Mouse (Mus musculus): ENCODE data around the gene Prkag2. TPM values are rescaled to one million over a fixed set of nuclear protein-coding genes. Genes with fewer than 3 reads are reported as not detected.

Gene Prkag2
- polyA plus RNA-seq, 1 experiment from 2014 or later: 125 TPM

DNA sequence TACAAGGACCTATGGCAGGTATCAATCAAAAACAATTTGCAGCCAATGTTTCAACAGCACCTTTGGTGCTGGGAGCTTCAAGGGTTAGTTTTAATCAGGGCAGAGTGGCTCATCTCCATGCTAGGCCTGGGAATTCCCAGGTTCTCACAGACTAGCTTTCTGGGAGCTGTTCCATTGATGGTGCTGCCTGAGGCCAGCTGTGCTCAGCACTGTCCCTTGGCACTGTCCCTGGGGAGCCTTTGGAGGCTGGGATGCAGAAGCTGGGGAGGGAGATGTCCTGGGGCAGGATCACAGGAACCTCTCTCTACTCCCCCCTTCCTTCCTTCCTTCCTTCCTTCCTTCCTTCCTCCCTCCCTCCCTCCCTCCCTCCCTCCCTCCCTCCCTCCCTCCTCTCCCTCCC lies 13.7 kb upstream of the Prkag2 start:
- Histone ChIP-seq H3K36me3 (ENCODE audit: control insufficient read depth, insufficient read depth) (no peaks in the 10 kb centered on the region), H3K4me2 (ENCODE audit: low read depth, low read length) (no peak overlapping the region), H3K4me3 (ENCODE audit: low read length) (no peak overlapping the region), H3K9ac (ENCODE audit: low read length) (no peak overlapping the region), H3K27ac (ENCODE audit: low read length) (no peak overlapping the region), H3K27me3 (ENCODE audit: control insufficient read depth, insufficient read depth, low read length) (no peaks in the 10 kb centered on the region), H3K9me3 (replicated peaks; ENCODE audit: control insufficient read depth, low read length) (no peaks in the 10 kb centered on the region), H3K4me1 (ENCODE audit: control insufficient read depth, insufficient read depth, low read length) (no peaks in the 10 kb centered on the region)
- no peak for ATAC-seq (replicated peaks; ENCODE audit: extremely low read depth, insufficient read depth, low FRiP score)

DNA sequence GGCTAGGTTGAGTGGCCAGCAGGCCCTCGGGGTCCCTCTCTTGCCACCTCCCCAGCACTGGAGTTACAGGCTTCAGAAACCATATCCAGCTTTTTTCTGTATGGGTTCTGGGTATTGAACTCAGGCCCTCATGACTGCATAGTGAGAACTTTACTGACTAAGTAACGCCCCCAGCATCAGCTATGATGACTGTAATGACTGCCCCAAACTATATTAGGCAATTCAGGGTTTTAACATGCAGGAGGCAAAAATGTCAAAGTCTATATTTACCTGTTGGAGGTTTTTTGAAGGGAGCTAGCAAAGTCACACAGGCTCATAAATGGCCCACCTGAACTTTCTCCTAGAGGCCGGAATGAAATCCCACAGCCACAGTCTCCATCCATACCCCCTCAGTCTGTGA lies 9.9 kb upstream of the Prkag2 start:
- Histone ChIP-seq H3K4me3 (ENCODE audit: low read length) (no peak overlapping the region), H3K4me1 (ENCODE audit: control insufficient read depth, insufficient read depth, low read length) (no peaks in the 10 kb centered on the region), H3K9me3 (replicated peaks; ENCODE audit: control insufficient read depth, low read length) (no peaks in the 10 kb centered on the region), H3K27me3 (ENCODE audit: control insufficient read depth, insufficient read depth, low read length) (no peaks in the 10 kb centered on the region), H3K4me2 (ENCODE audit: low read depth, low read length) (no peak overlapping the region), H3K36me3 (ENCODE audit: control insufficient read depth, insufficient read depth) (no peaks in the 10 kb centered on the region), H3K9ac (ENCODE audit: low read length) (no peak overlapping the region), H3K27ac (ENCODE audit: low read length) (no peak overlapping the region)
- no peak for ATAC-seq (replicated peaks; ENCODE audit: extremely low read depth, insufficient read depth, low FRiP score)
- WGBS: 79% methylated on average over 3 of the region's 3 CpGs

DNA sequence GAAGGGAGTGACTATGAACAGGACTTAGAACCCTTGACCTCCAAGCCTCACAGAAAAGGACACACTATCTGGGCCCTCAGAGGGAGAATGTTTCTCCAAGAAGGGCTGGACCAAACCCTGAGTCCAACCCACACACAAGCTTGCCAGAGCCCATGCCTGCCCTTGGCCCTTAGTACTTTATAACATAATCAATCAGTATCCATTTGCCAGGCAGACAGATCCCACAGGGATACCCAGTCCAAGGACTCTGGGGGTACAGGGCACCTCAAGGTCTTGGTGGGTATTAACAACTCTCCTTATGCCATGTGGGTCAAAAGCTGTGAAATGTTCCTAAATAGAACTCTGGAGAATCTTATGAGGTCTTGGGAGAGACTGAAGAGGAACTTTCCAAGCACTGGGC lies 5.3 kb upstream of the Prkag2 start:
- Histone ChIP-seq H3K4me2 (ENCODE audit: low read depth, low read length) (no peak overlapping the region), H3K36me3 (ENCODE audit: control insufficient read depth, insufficient read depth) (no peaks in the 10 kb centered on the region), H3K4me1 (ENCODE audit: control insufficient read depth, insufficient read depth, low read length) (peaks cover 3% of the 10 kb centered on the region; the same call in 1 of the 2 replicates), H3K27ac (ENCODE audit: low read length) (no peak overlapping the region), H3K9ac (ENCODE audit: low read length) (no peak overlapping the region), H3K9me3 (replicated peaks; ENCODE audit: control insufficient read depth, low read length) (no peaks in the 10 kb centered on the region), H3K4me3 (ENCODE audit: low read length) (no peak overlapping the region), H3K27me3 (ENCODE audit: control insufficient read depth, insufficient read depth, low read length) (no peaks in the 10 kb centered on the region)
- ATAC-seq (replicated peaks; ENCODE audit: extremely low read depth, insufficient read depth, low FRiP score): no peak

DNA sequence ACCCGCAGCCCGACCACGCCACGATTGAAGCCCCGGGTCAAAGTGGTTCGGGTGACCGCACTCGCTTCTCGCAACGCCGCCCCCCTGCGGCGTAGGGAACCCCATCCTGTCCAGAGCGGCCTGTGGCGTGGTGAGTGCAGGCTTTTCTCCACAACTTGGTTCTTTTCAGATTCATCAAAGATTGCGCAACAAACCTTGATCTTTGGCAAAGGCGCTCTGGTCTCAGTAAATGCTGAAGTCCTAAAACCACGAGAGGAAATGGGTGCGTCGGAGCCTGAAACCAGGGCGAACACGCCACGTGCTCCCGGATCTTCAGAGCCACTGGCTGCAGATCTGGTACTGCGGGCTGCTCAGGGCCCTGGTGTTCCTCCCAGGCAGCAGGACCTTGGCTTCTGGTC lies 683 bp upstream of the Prkag2 start:
- H3K9ac ChIP-seq (ENCODE audit: low read length): peak overlapping the region; percentile 75
- ATAC-seq (replicated peaks; ENCODE audit: extremely low read depth, insufficient read depth, low FRiP score): peak; percentile 43
- no peaks in the 10 kb centered on the region for H3K36me3 ChIP-seq (ENCODE audit: control insufficient read depth, insufficient read depth)
- H3K9me3 ChIP-seq (replicated peaks; ENCODE audit: control insufficient read depth, low read length): no peaks in the 10 kb centered on the region
- peaks cover 18% of the 10 kb centered on the region for H3K4me1 ChIP-seq (ENCODE audit: control insufficient read depth, insufficient read depth, low read length)
- H3K27ac ChIP-seq (ENCODE audit: low read length): peak overlapping the region; percentile 72; the same call in 1 of the 2 replicates
- peak overlapping the region; percentile 83 for H3K4me3 ChIP-seq (ENCODE audit: low read length)
- no peaks in the 10 kb centered on the region for H3K27me3 ChIP-seq (ENCODE audit: control insufficient read depth, insufficient read depth, low read length)
- peak overlapping the region; percentile 99 for H3K4me2 ChIP-seq (ENCODE audit: low read depth, low read length)
- under 1% methylated on average over 25 of the region's 25 CpGs for WGBS

DNA sequence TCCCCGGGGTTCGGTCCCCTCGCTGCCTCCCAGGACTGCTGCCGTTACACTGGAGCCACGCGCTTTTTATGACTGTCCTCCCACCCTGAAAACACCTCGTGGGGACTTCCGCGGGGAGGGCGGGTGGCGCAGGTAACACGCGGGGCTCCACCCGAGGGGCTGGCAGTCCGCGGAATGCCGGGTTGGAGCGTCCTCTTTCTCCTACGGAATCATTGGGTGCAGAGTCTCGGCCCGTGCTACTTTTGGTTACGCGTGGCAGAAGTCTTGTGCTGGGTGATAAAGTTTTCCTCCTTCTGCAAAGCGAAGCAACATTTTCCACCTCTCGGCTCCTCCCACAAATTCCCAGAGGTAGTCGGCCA lies 306 bp downstream of the Prkag2 start:
- H3K9me3 ChIP-seq (replicated peaks; ENCODE audit: control insufficient read depth, low read length): no peaks in the 10 kb centered on the region
- H3K4me2 ChIP-seq (ENCODE audit: low read depth, low read length): peak overlapping the region; percentile 99
- H3K4me3 ChIP-seq (ENCODE audit: low read length): peak overlapping the region; percentile 83
- H3K27ac ChIP-seq (ENCODE audit: low read length): peak overlapping the region; percentile 72
- H3K36me3 ChIP-seq (ENCODE audit: control insufficient read depth, insufficient read depth): no peaks in the 10 kb centered on the region
- H3K9ac ChIP-seq (ENCODE audit: low read length): peak overlapping the region; percentile 75
- peak; percentile 12; the same call in 1 of the 2 replicates for ATAC-seq (replicated peaks; ENCODE audit: extremely low read depth, insufficient read depth, low FRiP score)
- H3K27me3 ChIP-seq (ENCODE audit: control insufficient read depth, insufficient read depth, low read length): no peaks in the 10 kb centered on the region
- peaks cover 18% of the 10 kb centered on the region for H3K4me1 ChIP-seq (ENCODE audit: control insufficient read depth, insufficient read depth, low read length)
- WGBS: under 1% methylated on average over 26 of the region's 26 CpGs

DNA sequence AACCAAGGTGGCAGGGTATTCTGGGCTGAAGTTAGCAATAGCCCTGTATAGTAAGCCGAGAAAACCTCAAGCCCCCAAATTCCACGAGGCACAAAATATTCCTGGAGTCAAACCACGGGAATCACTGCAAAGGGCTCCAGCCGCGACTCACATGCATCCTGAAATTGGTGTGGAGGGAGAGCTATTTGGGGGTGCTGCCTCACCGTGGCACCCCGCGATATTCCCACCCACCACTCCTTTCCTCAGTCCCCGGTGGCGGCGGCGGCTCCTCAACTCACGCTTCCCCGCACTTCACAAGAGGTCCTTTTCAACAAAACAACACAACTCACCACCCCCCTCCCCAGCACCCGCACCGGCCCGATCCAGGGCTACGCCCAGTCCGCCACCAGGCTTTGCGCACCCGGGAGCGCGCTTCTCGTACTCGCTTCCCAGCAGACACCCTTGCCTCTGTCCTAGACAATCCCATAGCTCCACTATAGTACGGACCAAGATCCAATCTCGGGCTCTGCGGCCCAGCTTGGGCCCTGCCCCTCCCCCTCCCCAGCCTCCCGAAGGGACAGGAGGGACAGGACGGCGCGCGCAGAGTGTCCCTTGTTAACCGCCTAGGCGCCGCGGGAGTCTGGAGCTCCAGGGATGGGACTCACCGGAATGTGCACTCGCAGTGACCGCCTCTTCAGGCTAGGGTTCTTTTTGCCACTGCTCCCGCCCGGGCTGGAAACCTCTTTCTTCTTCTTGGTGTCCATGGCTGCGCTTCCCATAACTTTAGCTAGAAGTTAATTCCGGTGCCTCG lies 880 bp downstream of the Prkag2 start:
- Histone ChIP-seq H3K4me1 (ENCODE audit: control insufficient read depth, insufficient read depth, low read length) (peaks cover 18% of the 10 kb centered on the region), H3K9ac (ENCODE audit: low read length) (peak overlapping the region; percentile 75), H3K27ac (ENCODE audit: low read length) (peak overlapping the region; percentile 72), H3K36me3 (ENCODE audit: control insufficient read depth, insufficient read depth) (no peaks in the 10 kb centered on the region), H3K4me3 (ENCODE audit: low read length) (peak overlapping the region; percentile 83), H3K9me3 (replicated peaks; ENCODE audit: control insufficient read depth, low read length) (no peaks in the 10 kb centered on the region), H3K4me2 (ENCODE audit: low read depth, low read length) (peak overlapping the region; percentile 99), H3K27me3 (ENCODE audit: control insufficient read depth, insufficient read depth, low read length) (no peaks in the 10 kb centered on the region)
- ATAC-seq (replicated peaks; ENCODE audit: extremely low read depth, insufficient read depth, low FRiP score): peak; percentile 68
- 1% methylated on average over 44 of the region's 45 CpGs for WGBS

DNA sequence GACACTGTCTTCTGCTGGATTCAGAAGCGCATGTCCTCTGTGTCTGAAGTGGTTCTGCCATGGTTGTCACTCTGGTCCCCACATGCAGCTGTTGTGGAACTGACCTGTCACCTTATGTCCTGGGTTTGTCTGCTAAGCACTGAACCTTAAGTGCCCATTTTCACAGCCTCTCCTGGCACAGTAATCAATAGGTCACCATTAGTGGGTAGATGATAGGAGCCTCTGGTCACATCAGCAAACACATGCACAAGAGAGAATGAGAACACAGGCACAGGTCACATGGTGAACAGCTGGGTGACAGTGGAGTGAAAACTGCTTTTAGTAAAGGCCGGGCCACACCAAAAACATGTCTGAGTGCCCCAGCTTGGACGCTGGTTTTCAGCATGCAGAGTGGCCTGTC lies 2.6 kb downstream of the Prkag2 start:
- Histone ChIP-seq H3K27me3 (ENCODE audit: control insufficient read depth, insufficient read depth, low read length) (no peaks in the 10 kb centered on the region), H3K4me2 (ENCODE audit: low read depth, low read length) (no peak overlapping the region), H3K9ac (ENCODE audit: low read length) (no peak overlapping the region), H3K36me3 (ENCODE audit: control insufficient read depth, insufficient read depth) (no peaks in the 10 kb centered on the region), H3K4me3 (ENCODE audit: low read length) (no peak overlapping the region), H3K4me1 (ENCODE audit: control insufficient read depth, insufficient read depth, low read length) (peaks cover 18% of the 10 kb centered on the region), H3K9me3 (replicated peaks; ENCODE audit: control insufficient read depth, low read length) (no peaks in the 10 kb centered on the region), H3K27ac (ENCODE audit: low read length) (no peak overlapping the region)
- 65% methylated on average over 3 of the region's 3 CpGs for WGBS
- no peak for ATAC-seq (replicated peaks; ENCODE audit: extremely low read depth, insufficient read depth, low FRiP score)

DNA sequence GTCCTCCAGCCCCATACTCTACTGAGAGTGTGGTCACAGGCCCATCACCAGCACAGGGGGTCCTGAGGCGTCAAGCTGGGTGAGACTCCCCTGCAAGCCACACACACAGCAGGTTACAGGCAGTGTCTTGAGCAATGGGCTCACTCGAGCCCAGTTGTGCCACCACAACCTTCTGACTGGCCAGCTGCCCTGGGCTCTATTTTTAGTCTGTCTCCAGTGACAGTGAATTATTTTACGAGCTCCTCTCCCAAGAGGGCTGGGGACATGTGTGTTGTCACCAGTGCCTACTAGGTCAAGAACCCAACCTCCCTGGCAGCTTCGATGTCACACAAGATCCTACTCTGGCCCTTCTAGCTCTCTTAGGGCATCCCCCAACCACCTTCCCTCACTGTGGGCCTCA lies 4.0 kb downstream of the Prkag2 start:
- no peaks in the 10 kb centered on the region for H3K36me3 ChIP-seq (ENCODE audit: control insufficient read depth, insufficient read depth)
- no peak for ATAC-seq (replicated peaks; ENCODE audit: extremely low read depth, insufficient read depth, low FRiP score)
- H3K27me3 ChIP-seq (ENCODE audit: control insufficient read depth, insufficient read depth, low read length): no peaks in the 10 kb centered on the region
- H3K4me3 ChIP-seq (ENCODE audit: low read length): no peak overlapping the region
- no peak overlapping the region for H3K27ac ChIP-seq (ENCODE audit: low read length)
- no peaks in the 10 kb centered on the region for H3K9me3 ChIP-seq (replicated peaks; ENCODE audit: control insufficient read depth, low read length)
- H3K4me2 ChIP-seq (ENCODE audit: low read depth, low read length): no peak overlapping the region
- WGBS: 50% methylated on average over 4 of the region's 4 CpGs
- no peak overlapping the region for H3K9ac ChIP-seq (ENCODE audit: low read length)
- H3K4me1 ChIP-seq (ENCODE audit: control insufficient read depth, insufficient read depth, low read length): peaks cover 17% of the 10 kb centered on the region

DNA sequence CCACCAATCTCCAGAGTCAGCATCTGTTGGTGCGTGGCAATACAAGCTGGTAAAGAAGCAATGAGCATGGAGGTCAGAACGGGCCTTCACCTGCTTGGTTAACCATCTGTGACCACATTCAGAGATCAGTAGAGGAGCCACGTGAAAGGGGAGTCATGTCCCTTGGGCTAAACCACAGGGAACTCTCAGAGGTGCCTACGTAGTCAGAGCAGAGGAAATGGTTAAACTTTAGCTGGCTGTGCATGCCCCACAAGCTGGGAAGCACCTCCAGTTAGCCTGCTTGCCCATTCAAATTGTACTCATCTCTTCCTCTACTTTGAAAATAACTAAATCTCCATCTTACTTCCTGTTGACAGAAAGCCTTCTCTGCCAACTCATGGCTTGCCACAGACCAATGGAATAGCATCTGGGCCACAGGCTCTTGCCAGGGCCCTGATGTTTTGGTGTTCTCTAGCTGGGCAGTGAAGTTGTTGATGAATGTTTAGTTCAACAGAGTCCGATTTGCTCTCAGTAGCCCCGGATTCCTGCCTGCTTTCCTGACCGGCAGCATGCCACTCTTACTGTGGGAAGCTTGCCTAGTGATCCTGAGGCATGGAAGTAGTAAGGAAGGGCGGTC lies 7.7 kb downstream of the Prkag2 start:
- no peak overlapping the region for H3K4me2 ChIP-seq (ENCODE audit: low read depth, low read length)
- WGBS: 80% methylated on average over 8 of the region's 8 CpGs
- no peak overlapping the region for H3K9ac ChIP-seq (ENCODE audit: low read length)
- H3K4me1 ChIP-seq (ENCODE audit: control insufficient read depth, insufficient read depth, low read length): peaks cover 23% of the 10 kb centered on the region
- H3K27ac ChIP-seq (ENCODE audit: low read length): no peak overlapping the region
- no peak overlapping the region for H3K4me3 ChIP-seq (ENCODE audit: low read length)
- no peaks in the 10 kb centered on the region for H3K27me3 ChIP-seq (ENCODE audit: control insufficient read depth, insufficient read depth, low read length)
- ATAC-seq (replicated peaks; ENCODE audit: extremely low read depth, insufficient read depth, low FRiP score): no peak
- H3K9me3 ChIP-seq (replicated peaks; ENCODE audit: control insufficient read depth, low read length): no peaks in the 10 kb centered on the region
- H3K36me3 ChIP-seq (ENCODE audit: control insufficient read depth, insufficient read depth): no peaks in the 10 kb centered on the region
